Mouse (Mus musculus) cerebellum, adult 2 months (tissue): ENCODE measurements at regions not wholly inside any gene's neighbourhood (a gene's known extent, or its start where the extent isn't known, plus 50 kb on each side); places are given as distances from the start of the nearest gene placed in this dataset.

Experiments used
- CTCF ChIP-seq: fragments of 200-500 bp; IDR thresholded peaks from 2 replicates; pipeline ENCODE4 v1.5.1; 2011; ENCODE audit warnings: low read depth, mild to moderate bottlenecking, control low read depth, low read length, moderate library complexity, borderline replicate concordance; ENCODE audit not compliant: insufficient read depth
- POLR2A ChIP-seq: fragments of 200-500 bp; IDR thresholded peaks from 2 replicates; pipeline ENCODE4 v1.6.1; 2011; ENCODE audit warnings: low read length, control low read depth, borderline replicate concordance; ENCODE audit not compliant: insufficient read depth

DNA sequence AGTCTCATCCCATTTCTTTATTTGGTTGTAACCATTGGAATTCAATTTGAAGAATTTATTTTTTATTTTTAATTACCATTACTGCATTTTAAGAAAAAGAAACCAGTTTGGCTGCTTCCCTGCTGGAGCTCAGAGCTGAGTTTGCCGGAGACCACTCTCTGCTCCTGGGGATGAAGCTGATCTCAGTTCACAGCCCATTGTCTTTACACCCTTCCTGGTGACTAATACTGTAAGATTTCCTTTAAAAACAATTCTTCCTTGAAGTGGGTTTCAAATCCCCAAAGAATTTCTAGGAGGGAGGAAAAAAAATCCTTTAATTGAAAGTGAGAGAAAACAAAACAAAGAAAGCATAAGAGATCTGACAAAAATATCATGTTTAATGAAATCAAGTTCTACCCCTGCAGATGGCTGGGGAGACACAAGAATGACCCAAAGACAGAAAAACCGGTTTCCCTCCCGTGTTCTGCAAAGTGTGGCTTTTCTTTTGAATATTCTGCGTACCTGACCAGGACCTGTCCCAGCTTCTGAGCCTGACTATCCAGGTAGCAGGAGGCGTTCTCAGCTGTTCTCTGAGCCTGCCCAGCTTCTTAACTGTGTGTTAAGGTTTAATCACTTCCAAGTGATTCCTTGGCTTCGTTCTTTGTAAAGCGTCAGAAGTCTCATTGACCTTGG lies 216.1 kb downstream of the Bcl11a start:
- TF ChIP-seq CTCF (no peak), POLR2A (no peak)
